Mouse (Mus musculus): ENCODE measurements around the gene Pirt. TPM values are rescaled to one million over a fixed set of nuclear protein-coding genes. Genes with fewer than 3 reads are reported as not detected.

Gene Pirt
- total and polyA plus RNA-seq, 3 experiments, result 0.05 TPM; not detected in 2

GRCm38 (mm10) chr11:66963462-66963861 lies 51.7 kb downstream of the Pirt start:
- H3K36me3 ChIP-seq (replicated peaks), result no peaks in the 10 kb centered on the region
- H3K9me3 ChIP-seq (replicated peaks), result peaks cover 15% of the 10 kb centered on the region
- ATAC-seq (ENCODE audit: extremely low read depth, insufficient number of reproducible peaks, low FRiP score, poor library complexity, severe bottlenecking), result no peak
- H3K4me1 ChIP-seq (ENCODE audit: insufficient read depth, low read depth, low read length), result no peaks in the 10 kb centered on the region
- DNase-seq (ENCODE audit: low spot score), result no peak
- TF ChIP-seq GATA2 (IDR thresholded peaks at IDR 0.05; ENCODE audit: borderline replicate concordance, low read depth, low read length) (no peak), GATA1 (IDR thresholded peaks at IDR 0.05; ENCODE audit: borderline replicate concordance, low read length) (no peak), CTCF (IDR thresholded peaks at IDR 0.05; ENCODE audit: low read depth, low read length) (no peak), POLR2AphosphoS5 (IDR thresholded peaks at IDR 0.05; ENCODE audit: insufficient replicate concordance, low read depth, low read length) (no peak), TAL1 (conservative IDR thresholded peaks at IDR 0.05; ENCODE audit: low read depth, low read length) (no peak)
- H3K27me3 ChIP-seq (ENCODE audit: insufficient read depth, low read length), result no peaks in the 10 kb centered on the region
- no peak overlapping the region for H3K4me3 ChIP-seq (ENCODE audit: low read depth, low read length)

- Histone ChIP-seq H3K4me1 (ENCODE audit: insufficient read depth, low read depth, low read length) (no peaks in the 10 kb centered on the region), H3K36me3 (replicated peaks) (no peaks in the 10 kb centered on the region), H3K27me3 (ENCODE audit: insufficient read depth, low read length) (no peaks in the 10 kb centered on the region), H3K9me3 (replicated peaks) (peaks cover 22% of the 10 kb centered on the region), H3K4me3 (ENCODE audit: low read depth, low read length) (no peak overlapping the region)
- ATAC-seq (ENCODE audit: extremely low read depth, insufficient number of reproducible peaks, low FRiP score, poor library complexity, severe bottlenecking) (no peak), DNase-seq (ENCODE audit: low spot score) (no peak)
- TF ChIP-seq GATA2 (IDR thresholded peaks at IDR 0.05; ENCODE audit: borderline replicate concordance, low read depth, low read length), result no peak
- TF ChIP-seq CTCF (IDR thresholded peaks at IDR 0.05; ENCODE audit: low read depth, low read length), result no peak
- TF ChIP-seq GATA1 (IDR thresholded peaks at IDR 0.05; ENCODE audit: borderline replicate concordance, low read length), result no peak
- TF ChIP-seq POLR2AphosphoS5 (IDR thresholded peaks at IDR 0.05; ENCODE audit: insufficient replicate concordance, low read depth, low read length), result no peak
- TF ChIP-seq TAL1 (conservative IDR thresholded peaks at IDR 0.05; ENCODE audit: low read depth, low read length), result no peak
Observed at GRCm38 (mm10) chr11:66966500-66967116, 54.8 kb downstream of the Pirt start.

GRCm38 (mm10) chr11:66968575-66968974 lies 56.8 kb downstream of the Pirt start:
- Histone ChIP-seq H3K4me3 (ENCODE audit: low read depth, low read length) (no peak overlapping the region), H3K36me3 (replicated peaks) (no peaks in the 10 kb centered on the region), H3K9me3 (replicated peaks) (peaks cover 19% of the 10 kb centered on the region), H3K4me1 (ENCODE audit: insufficient read depth, low read depth, low read length) (no peaks in the 10 kb centered on the region), H3K27me3 (ENCODE audit: insufficient read depth, low read length) (no peaks in the 10 kb centered on the region)
- DNase-seq (ENCODE audit: low spot score) (no peak), ATAC-seq (ENCODE audit: extremely low read depth, insufficient number of reproducible peaks, low FRiP score, poor library complexity, severe bottlenecking) (no peak)
- TF ChIP-seq POLR2AphosphoS5 (IDR thresholded peaks at IDR 0.05; ENCODE audit: insufficient replicate concordance, low read depth, low read length), result no peak
- TF ChIP-seq GATA2 (IDR thresholded peaks at IDR 0.05; ENCODE audit: borderline replicate concordance, low read depth, low read length), result no peak
- TF ChIP-seq CTCF (IDR thresholded peaks at IDR 0.05; ENCODE audit: low read depth, low read length), result no peak
- no peak for TF ChIP-seq GATA1 (IDR thresholded peaks at IDR 0.05; ENCODE audit: borderline replicate concordance, low read length)
- no peak for TF ChIP-seq TAL1 (conservative IDR thresholded peaks at IDR 0.05; ENCODE audit: low read depth, low read length)

DNA sequence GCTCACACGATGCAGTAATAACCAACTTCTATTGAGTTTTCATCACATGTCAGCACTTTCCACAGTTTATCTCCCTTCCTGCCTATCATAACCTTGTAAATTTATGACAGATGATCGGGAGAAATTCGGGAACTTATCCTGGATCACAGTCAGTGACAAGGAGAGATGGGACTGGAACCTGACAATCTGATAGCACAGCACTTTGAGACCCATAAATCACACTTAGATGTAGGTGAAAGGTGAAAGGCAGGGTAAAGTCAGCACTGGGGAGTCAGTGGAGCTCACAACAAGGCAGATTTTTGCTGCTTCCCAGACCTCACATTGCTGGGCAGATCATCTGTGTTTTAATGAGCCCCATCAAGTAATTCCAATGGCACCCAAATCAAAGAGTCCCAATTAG lies 61.7 kb downstream of the Pirt start:
- no peaks in the 10 kb centered on the region for H3K4me1 ChIP-seq (ENCODE audit: insufficient read depth, low read depth, low read length)
- TF ChIP-seq CTCF (IDR thresholded peaks at IDR 0.05; ENCODE audit: low read depth, low read length) (no peak), POLR2AphosphoS5 (IDR thresholded peaks at IDR 0.05; ENCODE audit: insufficient replicate concordance, low read depth, low read length) (no peak), GATA1 (IDR thresholded peaks at IDR 0.05; ENCODE audit: borderline replicate concordance, low read length) (no peak), GATA2 (IDR thresholded peaks at IDR 0.05; ENCODE audit: borderline replicate concordance, low read depth, low read length) (no peak), TAL1 (conservative IDR thresholded peaks at IDR 0.05; ENCODE audit: low read depth, low read length) (no peak)
- H3K9me3 ChIP-seq (replicated peaks), result peaks cover 13% of the 10 kb centered on the region
- no peaks in the 10 kb centered on the region for H3K27me3 ChIP-seq (ENCODE audit: insufficient read depth, low read length)
- no peak for DNase-seq (ENCODE audit: low spot score)
- no peaks in the 10 kb centered on the region for H3K36me3 ChIP-seq (replicated peaks)
- H3K4me3 ChIP-seq (ENCODE audit: low read depth, low read length), result no peak overlapping the region
- no peak for ATAC-seq (ENCODE audit: extremely low read depth, insufficient number of reproducible peaks, low FRiP score, poor library complexity, severe bottlenecking)

DNA sequence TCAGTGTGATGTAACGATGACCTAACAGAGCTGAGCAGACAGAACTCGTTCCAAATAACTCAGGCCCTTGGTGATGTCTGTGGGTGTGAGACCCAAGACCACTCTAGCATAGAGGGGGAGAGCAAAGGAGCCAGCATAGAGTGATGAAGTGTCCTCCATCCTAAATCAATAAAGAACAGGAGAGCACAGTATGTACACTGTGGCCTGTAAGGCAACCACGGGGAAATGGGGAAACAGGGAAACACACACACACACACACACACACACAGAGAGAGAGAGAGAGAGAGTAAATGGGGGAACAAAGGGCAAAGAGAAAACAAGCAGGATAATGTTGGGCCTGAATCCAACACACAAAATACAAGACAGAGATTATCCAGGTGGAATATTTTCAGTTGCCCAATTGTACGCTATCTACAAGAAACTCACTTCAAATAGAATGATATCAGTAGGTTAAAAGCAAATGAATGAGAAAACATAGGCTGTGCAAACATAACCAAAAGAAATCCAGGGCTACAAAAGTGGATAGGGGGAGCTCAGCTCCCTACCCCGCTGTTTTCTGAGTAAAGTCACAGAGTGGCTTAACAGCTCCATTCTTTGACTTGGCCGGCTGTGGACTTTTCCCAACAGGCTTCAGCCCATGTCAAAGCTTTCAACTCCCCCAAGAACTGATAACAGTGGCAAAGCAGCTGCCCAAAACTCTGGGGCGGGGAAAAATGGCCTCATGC lies 64.0 kb downstream of the Pirt start:
- H3K27me3 ChIP-seq (ENCODE audit: insufficient read depth, low read length), result no peaks in the 10 kb centered on the region

More for the DNA sequence above, 64.0 kb downstream of the Pirt start:
- H3K36me3 ChIP-seq (replicated peaks), result no peaks in the 10 kb centered on the region
- ATAC-seq (ENCODE audit: extremely low read depth, insufficient number of reproducible peaks, low FRiP score, poor library complexity, severe bottlenecking), result no peak
- peaks cover 5% of the 10 kb centered on the region for H3K9me3 ChIP-seq (replicated peaks)
- TF ChIP-seq POLR2AphosphoS5 (IDR thresholded peaks at IDR 0.05; ENCODE audit: insufficient replicate concordance, low read depth, low read length) (no peak), GATA2 (IDR thresholded peaks at IDR 0.05; ENCODE audit: borderline replicate concordance, low read depth, low read length) (no peak), GATA1 (IDR thresholded peaks at IDR 0.05; ENCODE audit: borderline replicate concordance, low read length) (no peak), CTCF (IDR thresholded peaks at IDR 0.05; ENCODE audit: low read depth, low read length) (no peak), TAL1 (conservative IDR thresholded peaks at IDR 0.05; ENCODE audit: low read depth, low read length) (no peak)
- no peaks in the 10 kb centered on the region for H3K4me1 ChIP-seq (ENCODE audit: insufficient read depth, low read depth, low read length)
- no peak for DNase-seq (ENCODE audit: low spot score)
- no peak overlapping the region for H3K4me3 ChIP-seq (ENCODE audit: low read depth, low read length)

Other genes with a start within 250 kb of the Pirt start
- gene Tmem238l, start 44.7 kb downstream of the Pirt start, total RNA-seq (2014; fragmentation: Nextera tagmentation), result not detected in 2 replicates
- not detected in 2 replicates for gene Tmem238l, start 44.7 kb downstream of the Pirt start, total RNA-seq (2017)
- gene Tmem238l, start 44.7 kb downstream of the Pirt start, polyA plus RNA-seq (2012), result not detected in 2 replicates
- gene Tmem220, start 113.2 kb downstream of the Pirt start, total RNA-seq (2014; fragmentation: Nextera tagmentation), result 3.4 and 6.4 TPM in 2 replicates
- 0.76 and 2.5 TPM in 2 replicates for gene Tmem220, start 113.2 kb downstream of the Pirt start, total RNA-seq (2017)
- 0.08 and 0.11 TPM in 2 replicates for gene Tmem220, start 113.2 kb downstream of the Pirt start, polyA plus RNA-seq (2012)
- gene Adprm, start 140.6 kb downstream of the Pirt start, total RNA-seq (2014; fragmentation: Nextera tagmentation), result 13.3 and 26.6 TPM in 2 replicates
- gene Adprm, start 140.6 kb downstream of the Pirt start, total RNA-seq (2017), result 23.9 and 25.7 TPM in 2 replicates
- gene Adprm, start 140.6 kb downstream of the Pirt start, polyA plus RNA-seq (2012), result 0.40 and 1.0 TPM in 2 replicates
- gene Sco1, start 140.7 kb downstream of the Pirt start, total RNA-seq (2014; fragmentation: Nextera tagmentation), result 13.5 and 14.7 TPM in 2 replicates
- 22.2 and 23.2 TPM in 2 replicates for gene Sco1, start 140.7 kb downstream of the Pirt start, total RNA-seq (2017)
- 3.5 and 4.0 TPM in 2 replicates for gene Sco1, start 140.7 kb downstream of the Pirt start, polyA plus RNA-seq (2012)
- not detected in 2 replicates for gene Myh3, start 166.3 kb downstream of the Pirt start, total RNA-seq (2014; fragmentation: Nextera tagmentation)
- gene Myh3, start 166.3 kb downstream of the Pirt start, total RNA-seq (2017), result not detected in 2 replicates
- not detected in 2 replicates for gene Myh3, start 166.3 kb downstream of the Pirt start, polyA plus RNA-seq (2012)